Mouse (Mus musculus) layer of hippocampus, adult 9-10 months (tissue): ENCODE measurements around the gene Tbx1.

Experiments
- DNase-seq: peaks from one replicate; pipeline ENCODE4 v3.0.0; 2022; ENCODE audit warnings: low spot score

Tbx1 gene

GRCm38 (mm10) chr16:18589804-18590790 is at the start of gene Tbx1:
Gene Tbx1 (minus strand): TSS chr16:18590671.
- DNase-seq = no peak

- no peak for DNase-seq
These were observed 49.0 kb upstream of the Tbx1 start for GRCm38 (mm10) chr16:18639382-18639929.

- DNase-seq = no peak
These were observed 47.9 kb upstream of the Tbx1 start for GRCm38 (mm10) chr16:18638396-18638795.

DNA sequence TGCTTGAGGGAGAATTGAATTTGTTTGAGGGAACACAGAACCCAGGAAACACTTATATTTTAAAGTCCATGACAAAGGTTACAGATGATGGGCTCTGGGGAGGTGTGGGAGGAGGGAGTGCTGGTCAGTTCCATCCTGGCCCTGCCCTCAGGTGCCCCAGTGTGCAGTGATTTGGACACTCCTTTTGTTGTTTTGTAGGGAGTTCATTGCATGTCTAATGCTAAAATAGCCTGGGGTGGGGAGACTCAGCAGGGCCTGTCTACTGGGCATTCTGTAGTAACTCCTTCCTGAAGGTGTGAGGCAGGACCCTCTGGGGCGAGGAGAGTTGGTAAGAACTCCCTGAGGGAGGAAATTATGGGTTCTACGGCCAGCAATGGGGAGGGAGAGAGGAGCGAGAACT is 46.3 kb upstream of the Tbx1 start:
- DNase-seq = no peak

GRCm38 (mm10) chr16:18636401-18636800 is 45.9 kb upstream of the Tbx1 start:
- DNase-seq = no peak

- no peak for DNase-seq
These were observed 42.9 kb upstream of the Tbx1 start for GRCm38 (mm10) chr16:18633333-18633732.

- DNase-seq = no peak
These were observed 42.3 kb upstream of the Tbx1 start for GRCm38 (mm10) chr16:18632816-18633215.

- no peak for DNase-seq
These were observed 41.6 kb upstream of the Tbx1 start for GRCm38 (mm10) chr16:18632059-18632458.

DNA sequence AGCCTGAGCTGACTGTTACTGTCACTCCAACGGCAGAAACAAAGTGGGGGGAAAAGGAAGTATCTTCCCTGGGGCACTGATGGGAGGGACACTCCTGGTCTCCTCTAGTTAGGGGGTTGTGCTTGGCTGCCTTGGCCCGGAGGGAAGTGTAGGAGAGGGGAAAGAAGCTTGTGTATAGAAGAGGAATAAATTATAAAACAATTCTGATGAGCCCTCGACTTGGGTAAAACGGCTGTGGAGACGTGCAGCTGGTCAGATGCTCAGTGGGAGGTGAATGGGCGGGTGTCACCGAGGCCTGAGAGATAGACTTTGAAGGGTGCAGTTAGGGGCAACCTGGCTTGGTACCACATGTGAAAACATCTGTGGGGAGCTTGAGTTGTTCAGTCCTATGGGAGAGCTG is 40.7 kb upstream of the Tbx1 start:
- DNase-seq = no peak

- no peak for DNase-seq
These were observed 39.8 kb upstream of the Tbx1 start for GRCm38 (mm10) chr16:18630291-18630690.

DNA sequence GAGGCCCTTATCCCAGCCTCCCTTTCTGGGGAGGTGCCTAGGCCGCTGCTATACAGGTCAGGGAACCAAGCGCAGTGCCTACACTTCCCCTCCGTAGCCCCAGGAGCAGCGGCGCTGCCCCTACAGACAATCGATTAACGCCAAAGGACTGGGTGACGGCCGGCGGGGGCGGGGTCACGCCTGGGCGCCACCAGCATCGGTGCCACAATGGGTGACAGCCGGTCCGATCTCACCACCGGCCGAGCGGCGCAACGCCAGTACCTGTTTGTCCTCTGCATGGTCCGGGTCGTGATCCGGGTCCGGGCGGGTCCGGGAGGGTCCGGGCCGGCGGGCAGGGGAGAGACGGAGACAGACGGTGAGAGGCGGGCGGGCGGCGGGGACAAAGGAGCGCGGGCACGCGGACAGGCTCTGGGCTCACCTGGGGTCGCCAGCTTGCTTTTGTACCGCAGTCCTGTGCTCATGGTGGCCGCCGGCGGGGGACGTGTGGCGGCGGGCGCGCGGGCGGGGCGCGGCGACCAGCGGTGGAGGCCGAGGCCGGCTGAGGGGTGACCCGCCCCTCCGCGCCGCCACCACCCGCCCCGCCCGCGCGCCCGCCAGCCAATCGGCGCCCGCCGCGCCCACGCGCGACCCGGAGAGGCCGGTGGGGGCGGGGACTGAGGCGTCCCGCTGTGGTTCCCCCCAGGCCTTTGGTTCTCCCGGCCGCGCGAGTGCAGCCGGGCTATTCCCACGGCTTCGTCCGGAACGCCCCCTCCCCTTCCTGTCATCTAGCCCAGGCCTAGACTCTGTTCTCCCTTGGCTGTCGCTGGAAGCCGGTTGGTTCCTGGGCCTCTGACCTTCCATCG is 39.1 kb upstream of the Tbx1 start, which contains the start of gene Sept5:
Gene Sept5 (minus strand): TSS at position 565 of the 842 bp plus-strand sequence.
- DNase-seq = no peak

GRCm38 (mm10) chr16:18628948-18629340 is 38.5 kb upstream of the Tbx1 start:
- no peak for DNase-seq

DNA sequence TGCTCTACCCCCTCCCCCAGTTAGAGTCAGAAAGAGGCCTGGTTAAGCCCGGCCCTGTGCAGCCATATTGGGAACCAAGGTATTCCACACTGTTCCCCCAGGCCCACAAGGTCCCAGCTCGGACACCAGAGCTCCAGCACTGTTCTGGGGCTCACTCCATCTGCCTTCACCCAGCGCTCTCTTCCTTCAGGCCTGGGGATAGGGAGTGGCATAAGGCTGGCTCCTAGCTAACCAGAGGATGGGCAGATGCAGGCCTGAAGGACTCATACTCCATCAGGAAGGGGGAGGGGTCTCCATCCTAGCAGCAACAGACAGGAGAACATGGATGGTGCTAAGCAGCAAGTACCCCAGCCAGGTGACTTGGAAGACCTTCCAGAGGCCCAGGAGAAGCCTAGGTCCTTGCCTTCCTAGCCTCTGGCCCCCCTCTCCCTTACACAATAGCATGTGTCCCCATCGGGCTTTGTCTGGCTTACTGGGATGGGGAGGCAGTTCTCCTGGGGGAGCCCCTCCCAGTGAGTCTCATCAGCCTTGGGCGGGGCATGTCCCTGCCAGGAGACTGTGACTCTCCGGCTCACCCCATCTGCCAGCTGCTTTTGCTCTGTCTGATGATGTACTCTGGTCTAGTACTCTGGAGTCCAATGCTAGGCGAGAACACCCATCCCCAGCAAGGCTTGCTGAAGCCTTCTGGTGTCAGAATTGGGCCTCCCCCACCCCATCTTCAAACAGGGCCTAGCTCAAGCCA is 37.9 kb upstream of the Tbx1 start:
- no peak for DNase-seq

- DNase-seq = no peak
These were observed 36.7 kb upstream of the Tbx1 start for GRCm38 (mm10) chr16:18627163-18627562.

DNA sequence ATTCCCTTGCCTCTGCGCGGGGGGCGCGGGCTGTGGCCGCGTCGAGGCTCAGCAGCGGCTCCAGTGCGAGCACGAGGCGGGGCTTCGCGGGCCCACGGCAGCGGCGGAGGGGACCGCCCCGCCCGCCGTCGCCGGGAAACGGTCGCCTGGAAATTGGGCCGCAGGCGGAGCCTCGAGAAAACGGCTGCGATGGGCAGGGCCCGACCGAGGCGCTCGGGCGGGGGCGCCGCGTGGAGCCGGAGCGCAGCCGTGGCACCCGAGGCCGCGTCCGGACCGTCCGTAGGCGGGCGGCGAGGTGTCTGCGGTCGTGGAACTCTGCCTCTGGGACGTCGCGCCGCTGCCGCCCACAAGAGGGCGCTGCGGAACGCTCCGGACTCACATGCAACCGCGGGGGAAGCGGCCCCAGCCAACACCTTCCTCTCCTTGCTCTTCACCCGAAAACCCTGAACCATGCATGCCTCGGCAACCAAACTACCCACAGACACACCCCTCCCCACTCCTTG is 36.0 kb upstream of the Tbx1 start, which contains the start of gene Gm49601:
Gene Gm49601 (minus strand): TSS at position 52 of the 503 bp plus-strand sequence.
- DNase-seq = peak; percentile 63

- DNase-seq = no peak
These were observed 35.4 kb upstream of the Tbx1 start for GRCm38 (mm10) chr16:18625791-18626311.

GRCm38 (mm10) chr16:18625097-18625496 is 34.6 kb upstream of the Tbx1 start:
- DNase-seq = no peak

- no peak for DNase-seq
These were observed 34.2 kb upstream of the Tbx1 start for GRCm38 (mm10) chr16:18624641-18625040.

- DNase-seq = no peak
These were observed 33.5 kb upstream of the Tbx1 start for GRCm38 (mm10) chr16:18623751-18624540.
